Comparison of ENCODE assay signal across 19 mouse cellular contexts in genomic region chr6:35542656-35543400, GRCm38 (mm10).
"Had no signal": no experiment of that assay in that cellular context is flagged by ENCODE, and none has a peak within 500 bp of the region (broad histone marks: within the 10 kb centered on the region; RNA-seq: fewer than 3 reads in every experiment).

No protein-coding gene starts in this region.

- H3K4me2 ChIP-seq: limb, embryonic 13.5 days; liver, embryonic 12.5 days; liver, embryonic 15.5 days; lung, embryonic 15.5 days; midbrain, embryonic 13.5 days; neural tube, embryonic 13.5 days had no signal

- H3K27ac ChIP-seq: limb, embryonic 10.5 days; limb, embryonic 13.5 days; liver, embryonic 12.5 days; liver, embryonic 15.5 days; lung, embryonic 15.5 days; midbrain, embryonic 10.5 days; midbrain, embryonic 13.5 days; neural tube, embryonic 13.5 days had no signal

- DNase-seq: kidney, adult 11 months; kidney, adult 9 months; kidney, postnatal 14 days; kidney, postnatal 4 days; liver; lung, adult 18-20 months; lung, postnatal 14 days; thymus, adult 18-20 months; thymus, postnatal 25 days had no signal

- H3K4me1 ChIP-seq: limb, embryonic 10.5 days had no signal

- H3K27me3 ChIP-seq: limb, embryonic 13.5 days; liver, embryonic 12.5 days; liver, embryonic 15.5 days; lung, embryonic 15.5 days; megakaryocyte, embryonic 14.5 days; midbrain, embryonic 13.5 days; neural tube, embryonic 13.5 days had no signal

- H3K9ac ChIP-seq: limb, embryonic 13.5 days; liver, embryonic 12.5 days; liver, embryonic 15.5 days; lung, embryonic 15.5 days; midbrain, embryonic 13.5 days; neural tube, embryonic 13.5 days had no signal

- ATAC-seq: liver, embryonic 12.5 days; midbrain, embryonic 13.5 days; midbrain, embryonic 16.5 days had no signal

- H3K9me3 ChIP-seq: limb, embryonic 10.5 days; liver, embryonic 15.5 days; lung, embryonic 15.5 days had no signal

- H3K36me3 ChIP-seq: limb, embryonic 10.5 days; limb, embryonic 13.5 days; liver, embryonic 12.5 days; liver, embryonic 15.5 days; lung, embryonic 15.5 days; midbrain, embryonic 10.5 days; midbrain, embryonic 13.5 days; neural tube, embryonic 13.5 days had no signal

- H3K4me3 ChIP-seq: limb, embryonic 10.5 days; limb, embryonic 13.5 days; liver, embryonic 12.5 days; liver, embryonic 15.5 days; lung, embryonic 15.5 days; megakaryocyte, embryonic 14.5 days; midbrain, embryonic 10.5 days; midbrain, embryonic 13.5 days; neural tube, embryonic 13.5 days had no signal
